Mouse (Mus musculus) CH12.LX (cell line): ENCODE measurements at regions not wholly inside any gene's neighbourhood (a gene's known extent, or its start where the extent isn't known, plus 50 kb on each side); places are given as distances from the start of the nearest gene placed in this dataset.

Experiments
- DNase-seq: peaks from one replicate; pipeline ENCODE4 v3.0.0-alpha.2; 2013; ENCODE audit errors: extremely low read depth
- H3K27ac ChIP-seq: 2 replicates; pipeline ENCODE4 v1.5.1; 2012; ENCODE audit warnings: low read depth, mild to moderate bottlenecking, control low read depth, moderate library complexity; ENCODE audit not compliant: insufficient read depth
- H3K27me3 ChIP-seq: replicated peaks from 2 replicates; pipeline ENCODE3; 2012; ENCODE audit warnings: inconsistent platforms
- H3K36me3 ChIP-seq, 2 experiments: replicated peaks in 1 of 2; 2 replicates each; pipeline versions ENCODE3 to v1.6.1; 2012; ENCODE audit warnings: inconsistent platforms in 1 of 2, low read length in 1 of 2, mild to moderate bottlenecking in 1 of 2, mixed read lengths in 1 of 2, moderate library complexity in 1 of 2; ENCODE audit not compliant: control insufficient read depth in 1 of 2, insufficient read depth in 1 of 2
- H3K4me1 ChIP-seq, 2 experiments: 2 replicates each; pipeline ENCODE4 v1.6.1; 2012; ENCODE audit warnings: inconsistent platforms in 1 of 2, moderate library complexity in 1 of 2; ENCODE audit not compliant: insufficient read depth in 2 of 2, control insufficient read depth in 1 of 2
- H3K4me2 ChIP-seq: 2 replicates; pipeline ENCODE4 v1.6.1; 2012; ENCODE audit warnings: low read depth, mild to moderate bottlenecking, control low read depth; ENCODE audit not compliant: poor library complexity, insufficient read depth, severe bottlenecking
- H3K4me3 ChIP-seq, 3 experiments: fragments of 150-350 bp in 1 of 3; sonication (generic) in 1 of 3; replicated peaks in 1 of 3; 2 replicates each; pipeline versions ENCODE3 to v1.5.1; 2011 to 2012; ENCODE audit warnings: low read depth in 2 of 3, low read length in 2 of 3, mild to moderate bottlenecking in 2 of 3, moderate library complexity in 2 of 3, control low read depth in 1 of 3, improper control_type of control experiment in 1 of 3, inconsistent platforms in 1 of 3, mixed read lengths in 1 of 3; ENCODE audit not compliant: poor library complexity in 1 of 3
- H3K79me2 ChIP-seq: replicated peaks from 2 replicates; pipeline ENCODE4 v1.6.1; 2012; ENCODE audit warnings: mild to moderate bottlenecking, moderate library complexity; ENCODE audit not compliant: control insufficient read depth, poor library complexity, insufficient read depth, severe bottlenecking; ENCODE audit errors: extremely low read depth
- H3K9ac ChIP-seq: 2 replicates; pipeline ENCODE4 v1.6.1; 2012; ENCODE audit warnings: low read depth, mild to moderate bottlenecking, control low read depth, moderate library complexity; ENCODE audit not compliant: insufficient read depth
- H3K9me3 ChIP-seq: replicated peaks from 2 replicates; pipeline ENCODE3; 2012; ENCODE audit warnings: low read length, inconsistent platforms, mixed read lengths
- CTCF ChIP-seq, 2 experiments: IDR thresholded peaks in 1 of 2; conservative IDR thresholded peaks in 1 of 2; 2 replicates each; pipeline ENCODE4 v1.5.1; 2011 to 2012; ENCODE audit warnings: low read depth in 2 of 2, low read length in 2 of 2, improper control_type of control experiment in 1 of 2, inconsistent platforms in 1 of 2, mild to moderate bottlenecking in 1 of 2, moderate library complexity in 1 of 2
- ELF1 ChIP-seq: IDR thresholded peaks from 2 replicates; pipeline ENCODE4 v1.6.1; 2014; ENCODE audit warnings: low read depth, mild to moderate bottlenecking, inconsistent platforms, low read length, improper control_type of control experiment
- ETS1 ChIP-seq: conservative IDR thresholded peaks from 2 replicates; pipeline ENCODE4 v1.6.1; 2012; ENCODE audit warnings: low read depth, mild to moderate bottlenecking, inconsistent platforms, low read length, improper control_type of control experiment, moderate library complexity
- GABPA ChIP-seq: IDR thresholded peaks from 2 replicates; pipeline ENCODE4 v1.6.1; 2012; ENCODE audit warnings: low read depth, low read length, improper control_type of control experiment, inconsistent platforms; ENCODE audit not compliant: insufficient replicate concordance
- KAT2A ChIP-seq: IDR thresholded peaks from 2 replicates; pipeline ENCODE4 v1.6.1; 2012; ENCODE audit warnings: low read length, improper control_type of control experiment, inconsistent platforms; ENCODE audit not compliant: insufficient replicate concordance
- MXI1 ChIP-seq: IDR thresholded peaks from 2 replicates; pipeline ENCODE4 v1.6.1; 2011; ENCODE audit warnings: mild to moderate bottlenecking, low read depth, low read length, improper control_type of control experiment
- MYC ChIP-seq: IDR thresholded peaks from 2 replicates; pipeline ENCODE4 v1.6.1; 2011; ENCODE audit warnings: low read depth, mild to moderate bottlenecking, improper control_type of control experiment, low read length
- NELFE ChIP-seq: IDR thresholded peaks from 2 replicates; pipeline ENCODE4 v1.6.1; 2011; ENCODE audit warnings: low read depth, low read length, improper control_type of control experiment
- NRF1 ChIP-seq: IDR thresholded peaks from 2 replicates; pipeline ENCODE4 v1.6.1; 2014; ENCODE audit warnings: low read depth, mild to moderate bottlenecking, inconsistent platforms, low read length, improper control_type of control experiment, moderate library complexity
- PAX5 ChIP-seq: IDR thresholded peaks from 2 replicates; pipeline ENCODE4 v1.6.1; 2012; ENCODE audit warnings: low read length, inconsistent platforms, mixed read lengths
- POLR2AphosphoS2 ChIP-seq: IDR thresholded peaks from 2 replicates; pipeline ENCODE4 v1.6.1; 2011; ENCODE audit warnings: low read depth, low read length, improper control_type of control experiment
- SIN3A ChIP-seq: IDR thresholded peaks from 2 replicates; pipeline ENCODE4 v1.6.1; 2012; ENCODE audit warnings: low read length, improper control_type of control experiment, inconsistent platforms
- SMC3 ChIP-seq: IDR thresholded peaks from 2 replicates; pipeline ENCODE4 v1.6.1; 2011; ENCODE audit warnings: low read depth, low read length, improper control_type of control experiment
- TCF12 ChIP-seq: IDR thresholded peaks from 2 replicates; pipeline ENCODE4 v1.6.1; 2014; ENCODE audit warnings: low read depth, mild to moderate bottlenecking, inconsistent platforms, low read length, improper control_type of control experiment
- USF1 ChIP-seq: IDR thresholded peaks from 2 replicates; pipeline ENCODE4 v1.6.1; 2014; ENCODE audit warnings: low read depth, mild to moderate bottlenecking, inconsistent platforms, low read length, improper control_type of control experiment
- USF2 ChIP-seq: conservative IDR thresholded peaks from 2 replicates; pipeline ENCODE4 v1.6.1; 2011; ENCODE audit warnings: low read depth, low read length, improper control_type of control experiment
- ZC3H11A ChIP-seq: IDR thresholded peaks from 2 replicates; pipeline ENCODE4 v1.6.1; 2012; ENCODE audit warnings: low read depth, mild to moderate bottlenecking, inconsistent platforms, low read length, improper control_type of control experiment
- ZMIZ1 ChIP-seq: IDR thresholded peaks from 2 replicates; pipeline ENCODE4 v1.6.1; 2012; ENCODE audit warnings: low read depth, mild to moderate bottlenecking, inconsistent platforms, low read length, improper control_type of control experiment
- ZNF384 ChIP-seq: IDR thresholded peaks from 2 replicates; pipeline ENCODE4 v1.6.1; 2012; ENCODE audit warnings: low read depth, low read length, improper control_type of control experiment, inconsistent platforms
- dilution Hi-C: fragments of 300-500 bp; cut with MboI; formaldehyde crosslinking; loops from 2 replicates; pipeline ENCODE4 v1.14.3; 2020; ENCODE audit warnings: low sequenced_read_pairs; ENCODE audit not compliant: extremely low pct_unique_long_range_greater_than_20kb, extremely low pct_ligation_motif_present
- in situ Hi-C: fragments of 300-500 bp; cut with MboI; formaldehyde crosslinking; loops from 3 replicates; pipeline ENCODE4 v1.14.3; 2019; ENCODE audit warnings: low sequenced_read_pairs, low pct_ligation_motif_present, low pct_unique_long_range_greater_than_20kb, mixed read lengths

- dilution Hi-C loops, result no loop called here
- in situ Hi-C loops, result no loop called here
- H3K27ac ChIP-seq, result no peak overlapping the region
- no peak overlapping the region for H3K9ac ChIP-seq
- H3K36me3 ChIP-seq, result no peaks in the 10 kb centered on the region
- no peak for TF ChIP-seq KAT2A
- TF ChIP-seq ZNF384, result no peak
- TF ChIP-seq USF2, result no peak
- no peak for TF ChIP-seq ZC3H11A
- no peak for TF ChIP-seq TCF12
- TF ChIP-seq SIN3A, result no peak
- no peak for TF ChIP-seq CTCF (conservative IDR thresholded peaks at IDR 0.05 in 1 of 2, IDR thresholded peaks at IDR 0.05 in 1 of 2; ENCODE audit: low read depth in 2 of 2, low read length in 2 of 2)
- no peak for TF ChIP-seq PAX5
- TF ChIP-seq POLR2AphosphoS2, result no peak
- no peak for TF ChIP-seq SMC3
- TF ChIP-seq ELF1, result no peak
- TF ChIP-seq NELFE, result no peak
- TF ChIP-seq, all 38 proteins: peak for 0
- no peak overlapping the region for H3K4me3 ChIP-seq
- H3K27me3 ChIP-seq, result no peaks in the 10 kb centered on the region
- H3K79me2 ChIP-seq, result no peaks in the 10 kb centered on the region
- no peaks in the 10 kb centered on the region for H3K4me1 ChIP-seq
- peaks cover 18% of the 10 kb centered on the region for H3K9me3 ChIP-seq
- no peak for DNase-seq
- H3K4me2 ChIP-seq, result no peak overlapping the region
Observed at GRCm38 (mm10) chr14:97088863-97089262, 570.0 kb upstream of the Klhl1 start.

GRCm38 (mm10) chr14:97087346-97087745 is 568.4 kb upstream of the Klhl1 start:
- no peaks in the 10 kb centered on the region for H3K79me2 ChIP-seq
- dilution Hi-C loops, result no loop called here
- DNase-seq, result no peak
- H3K9me3 ChIP-seq, result peaks cover 11% of the 10 kb centered on the region
- H3K4me1 ChIP-seq, result no peaks in the 10 kb centered on the region
- no peak overlapping the region for H3K9ac ChIP-seq
- no peaks in the 10 kb centered on the region for H3K27me3 ChIP-seq
- no peaks in the 10 kb centered on the region for H3K36me3 ChIP-seq
- TF ChIP-seq USF1 (no peak), ZC3H11A (no peak), NRF1 (no peak), ETS1 (no peak), MXI1 (no peak), GABPA (no peak), MYC (no peak), ZMIZ1 (no peak)
- TF ChIP-seq, all 38 proteins: peak for 0
- Histone ChIP-seq H3K4me2 (no peak overlapping the region), H3K27ac (no peak overlapping the region), H3K4me3 (no peak overlapping the region)
- in situ Hi-C loops, result no loop called here
